Mouse (Mus musculus): ENCODE measurements around the gene Pigo.

- TF ChIP-seq CTCF (IDR thresholded peaks at IDR 0.05; ENCODE audit: insufficient read depth, low read length) (no peak), POLR2A (IDR thresholded peaks at IDR 0.05; ENCODE audit: borderline replicate concordance, extremely low read depth, low read depth, low read length) (no peak)
Measured at GRCm38 (mm10) chr4:43024673-43025072, 946 bp downstream of the Pigo start.

Data from lung, adult 2 months (tissue).